Mouse (Mus musculus) erythroblast, embryonic 14.5 days (primary cell): ENCODE results near the gene Lap3.

Source experiments
- GATA1 ChIP-seq: IDR thresholded peaks from 2 replicates; pipeline ENCODE4 v1.6.1; 2012; ENCODE audit warnings: low read length, inconsistent platforms, mixed read lengths
- TAL1 ChIP-seq: IDR thresholded peaks from 3 replicates; pipeline ENCODE4 v1.6.1; 2012; ENCODE audit warnings: low read length, inconsistent platforms, mixed read lengths

DNA sequence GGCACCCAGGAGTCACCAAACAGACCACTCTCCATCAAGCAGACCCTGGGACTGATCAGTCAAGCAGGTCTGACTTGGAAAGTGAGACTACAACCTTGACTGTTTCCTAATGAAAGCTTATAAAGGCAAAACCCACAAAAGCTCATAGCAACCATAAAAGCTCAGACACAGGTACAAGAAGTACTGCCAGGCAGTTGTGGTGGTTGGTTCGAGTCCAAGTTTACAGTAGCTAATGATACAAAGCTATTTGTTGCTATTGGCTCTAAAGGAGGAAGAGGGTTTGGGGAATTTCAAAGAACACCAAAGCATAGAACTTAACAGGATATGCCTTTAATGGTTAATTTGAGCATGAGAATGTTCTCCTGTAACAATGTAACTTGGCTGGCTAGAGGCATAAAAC is 9.5 kb upstream of the Lap3 start:
- TF ChIP-seq TAL1 (no peak), GATA1 (no peak)
